In genomic region chr5:24895606-24896005, GRCm38 (mm10) we compare ENCODE assay signal across 17 mouse cellular contexts.
"Had no signal": no experiment of that assay in that cellular context is flagged by ENCODE, and none has a peak within 500 bp of the region (broad histone marks: within the 10 kb centered on the region; RNA-seq: fewer than 3 reads in every experiment).

No protein-coding gene starts in this region.

- H3K9me3 ChIP-seq: midbrain, embryonic 10.5 days; midbrain, embryonic 12.5 days; neural tube, embryonic 13.5 days; neural tube, embryonic 15.5 days had no signal

- DNase-seq: lung, embryonic 14.5 days; lung, postnatal 10 days; lung, postnatal 4 days; midbrain, embryonic 14.5 days; retina, postnatal 1 day; right cerebral cortex, adult 18-20 months; right cerebral cortex, postnatal 25 days; right cerebral cortex, postnatal 4 days; spleen, adult 18-20 months; thymus, adult 18-20 months; thymus, postnatal 36 days had no signal

- H3K27me3 ChIP-seq: midbrain, embryonic 12.5 days; neural tube, embryonic 13.5 days; neural tube, embryonic 15.5 days had no signal

- H3K9ac ChIP-seq: lung, embryonic 14.5 days; midbrain, embryonic 12.5 days; neural tube, embryonic 13.5 days; neural tube, embryonic 15.5 days had no signal

- ATAC-seq: midbrain, embryonic 16.5 days had no signal

- H3K4me2 ChIP-seq: lung, embryonic 14.5 days; midbrain, embryonic 12.5 days; neural tube, embryonic 13.5 days; neural tube, embryonic 15.5 days had no signal

- H3K36me3 ChIP-seq: neural tube, embryonic 13.5 days; neural tube, embryonic 15.5 days had no signal

- H3K27ac ChIP-seq: midbrain, embryonic 10.5 days; midbrain, embryonic 12.5 days; neural tube, embryonic 13.5 days; neural tube, embryonic 15.5 days had no signal

- H3K4me3 ChIP-seq: midbrain, embryonic 10.5 days; midbrain, embryonic 12.5 days; myocyte; neural tube, embryonic 13.5 days; neural tube, embryonic 15.5 days had no signal

- H3K4me1 ChIP-seq: midbrain, embryonic 10.5 days had no signal
